Mouse (Mus musculus) heart, embryonic 12.5 days (tissue): ENCODE results near the gene Egfl8. TPM values are rescaled to one million over a fixed set of nuclear protein-coding genes. Genes with fewer than 3 reads are reported as not detected.

Experiments
- ATAC-seq: fragments of 200-750 bp; cut with Nextera tagmentation; 2 replicates; pipeline ENCODE4 v1.8.0; 2017; ENCODE audit warnings: moderate TSS enrichment, moderate library complexity; ENCODE audit not compliant: insufficient number of reproducible peaks, low FRiP score
- H3K27ac ChIP-seq: fragments of 300-500 bp; sonication (generic); 2 replicates; pipeline ENCODE4 v1.5.1; 2016; ENCODE audit warnings: mild to moderate bottlenecking, moderate library complexity; ENCODE audit not compliant: poor library complexity, severe bottlenecking
- H3K27me3 ChIP-seq: fragments of 300-500 bp; sonication (generic); replicated peaks from 2 replicates; pipeline ENCODE4 v1.6.1; 2016; ENCODE audit warnings: mild to moderate bottlenecking, moderate library complexity
- H3K36me3 ChIP-seq: fragments of 300-500 bp; sonication (generic); 2 replicates; pipeline ENCODE4 v1.6.1; 2016; ENCODE audit warnings: mild to moderate bottlenecking, moderate library complexity
- H3K4me1 ChIP-seq: fragments of 300-500 bp; sonication (generic); replicated peaks from 2 replicates; pipeline ENCODE4 v1.6.1; 2016; ENCODE audit warnings: mild to moderate bottlenecking
- H3K4me2 ChIP-seq: fragments of 300-500 bp; sonication (generic); 2 replicates; pipeline ENCODE4 v1.6.1; 2016; ENCODE audit warnings: mild to moderate bottlenecking, moderate library complexity
- H3K4me3 ChIP-seq: fragments of 300-500 bp; sonication (generic); 2 replicates; pipeline ENCODE4 v1.5.1; 2016; ENCODE audit warnings: mild to moderate bottlenecking
- H3K9ac ChIP-seq: fragments of 300-500 bp; sonication (generic); 2 replicates; pipeline ENCODE4 v1.6.1; 2016; ENCODE audit warnings: mild to moderate bottlenecking, moderate library complexity
- H3K9me3 ChIP-seq: fragments of 300-500 bp; sonication (generic); replicated peaks from 2 replicates; pipeline ENCODE4 v1.6.1; 2016; ENCODE audit warnings: mild to moderate bottlenecking, moderate library complexity
- WGBS: fragments of 180-500 bp; shearing (Covaris S2); methylation state at CpG from one replicate; pipeline ENCODE4 v1.1.7; 2016; 5-methylcytosine and 5-hydroxymethylcytosine counted together
- polyA plus RNA-seq: library from polyadenylated mRNA; unstranded; fragments of >200 nt; fragmentation: Nextera tagmentation; extraction: Ambion mirVana; gene quantifications from 2 replicates; pipeline ENCODE4 v1.2.1, GENCODE M21; 2016

The Egfl8 gene
- polyA plus RNA-seq, 1 experiment from 2014 or later = 0.57 TPM

- Histone ChIP-seq H3K4me2 (peak overlapping the region; percentile 92), H3K27ac (no peak overlapping the region), H3K27me3 (no peaks in the 10 kb centered on the region), H3K4me3 (peak overlapping the region; percentile 96; the same call in 1 of the 2 replicates), H3K36me3 (peaks cover 50% of the 10 kb centered on the region), H3K9me3 (no peaks in the 10 kb centered on the region), H3K4me1 (peaks cover 26% of the 10 kb centered on the region), H3K9ac (0 out of 2 replicates have a peak overlapping the region, but pooled peaks have one; percentile 14)
- ATAC-seq = no peak
- 78% methylated on average over 16 of the region's 16 CpGs for WGBS
Observed at GRCm38 (mm10) chr17:34648141-34648890, 32.5 kb upstream of the Egfl8 start.

GRCm38 (mm10) chr17:34646906-34647787 is 31.4 kb upstream of the Egfl8 start, which contains the start of gene Atf6b:
Gene Atf6b (plus strand): TSS chr17:34647146.
- Histone ChIP-seq H3K4me1 (peaks cover 26% of the 10 kb centered on the region), H3K27ac (peak within 1 kb of the TSS; percentile 35; the same call in 1 of the 2 replicates), H3K4me3 (peak within 1 kb of the TSS; percentile 96), H3K9me3 (no peaks in the 10 kb centered on the region), H3K36me3 (peaks cover 39% of the 10 kb centered on the region), H3K9ac (peak within 1 kb of the TSS; percentile 94), H3K4me2 (peak within 1 kb of the TSS; percentile 92), H3K27me3 (no peaks in the 10 kb centered on the region)
- ATAC-seq = peak; percentile 97
- under 1% methylated on average over 66 of the region's 66 CpGs for WGBS

- no peak for ATAC-seq
- Histone ChIP-seq H3K36me3 (peaks cover 27% of the 10 kb centered on the region), H3K9ac (no peak overlapping the region), H3K4me3 (peak overlapping the region; percentile 96; the same call in 1 of the 2 replicates), H3K27me3 (no peaks in the 10 kb centered on the region), H3K27ac (0 out of 2 replicates have a peak overlapping the region, but pooled peaks have one; percentile 2), H3K9me3 (no peaks in the 10 kb centered on the region), H3K4me1 (peaks cover 32% of the 10 kb centered on the region), H3K4me2 (peak overlapping the region; percentile 92)
- 78% methylated on average over 30 of the region's 30 CpGs for WGBS
Observed at GRCm38 (mm10) chr17:34645831-34646511, 30.2 kb upstream of the Egfl8 start.

DNA sequence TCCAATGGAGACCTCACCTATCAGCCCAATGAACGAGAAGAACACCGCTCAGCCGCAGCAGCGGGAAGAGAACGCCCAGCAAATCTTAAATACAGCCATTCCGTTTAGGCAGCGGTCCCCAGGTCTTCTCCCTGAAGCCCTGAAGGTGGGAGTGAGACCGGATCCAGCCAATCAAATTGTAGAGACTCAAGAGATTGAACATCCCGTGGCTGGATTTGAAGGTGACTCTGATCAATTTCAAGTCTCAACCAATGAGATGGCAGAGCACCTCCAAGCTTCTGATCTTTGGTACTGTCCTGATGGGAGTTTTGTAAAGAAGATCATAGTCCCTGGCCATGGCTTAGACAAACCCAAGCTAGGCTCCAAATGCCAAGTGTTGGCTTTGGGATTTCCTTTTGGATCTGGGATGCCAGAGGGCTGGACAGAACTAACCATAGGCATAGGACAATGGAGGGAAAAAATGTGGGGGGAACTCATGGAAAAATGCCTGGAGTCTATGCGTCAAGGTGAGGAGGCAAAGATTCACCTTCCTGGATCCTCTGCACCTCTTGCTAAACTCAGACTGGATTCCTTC is 29.6 kb upstream of the Egfl8 start:
- ATAC-seq = no peak
- H3K4me2 ChIP-seq = peak overlapping the region; percentile 92
- 45% methylated on average over 10 of the region's 10 CpGs for WGBS
- H3K9ac ChIP-seq = peak overlapping the region; percentile 78
- peak overlapping the region; percentile 71; the same call in 1 of the 2 replicates for H3K27ac ChIP-seq
- peaks cover 38% of the 10 kb centered on the region for H3K4me1 ChIP-seq
- peak overlapping the region; percentile 69 for H3K4me3 ChIP-seq
- peaks cover 20% of the 10 kb centered on the region for H3K36me3 ChIP-seq
- no peaks in the 10 kb centered on the region for H3K27me3 ChIP-seq
- H3K9me3 ChIP-seq = no peaks in the 10 kb centered on the region

- Histone ChIP-seq H3K27ac (peak within 1 kb of the TSS; percentile 71), H3K4me3 (peak within 1 kb of the TSS; percentile 69), H3K9ac (peak within 1 kb of the TSS; percentile 78), H3K4me2 (peak within 1 kb of the TSS; percentile 92), H3K36me3 (peaks cover 13% of the 10 kb centered on the region; the same call in 1 of the 2 replicates), H3K4me1 (peaks cover 38% of the 10 kb centered on the region), H3K27me3 (no peaks in the 10 kb centered on the region), H3K9me3 (no peaks in the 10 kb centered on the region)
- ATAC-seq = peak; percentile 78
- 1% methylated on average over 16 of the region's 16 CpGs for WGBS
Observed at GRCm38 (mm10) chr17:34644608-34645007, 28.8 kb upstream of the Egfl8 start, which contains the start of gene Fkbpl. Gene Fkbpl (plus strand): TSS chr17:34644764.

GRCm38 (mm10) chr17:34643944-34644343 is 28.2 kb upstream of the Egfl8 start:
- ATAC-seq = no peak
- Histone ChIP-seq H3K36me3 (peaks cover 6% of the 10 kb centered on the region; the same call in 1 of the 2 replicates), H3K4me1 (peaks cover 38% of the 10 kb centered on the region), H3K4me2 (0 out of 2 replicates have a peak overlapping the region, but pooled peaks have one; percentile 92), H3K4me3 (no peak overlapping the region), H3K9me3 (no peaks in the 10 kb centered on the region), H3K27me3 (no peaks in the 10 kb centered on the region), H3K9ac (no peak overlapping the region), H3K27ac (no peak overlapping the region)
- 78% methylated on average over 10 of the region's 10 CpGs for whole genome bisulfite sequencing

- H3K27ac ChIP-seq = no peak overlapping the region
- H3K36me3 ChIP-seq = peaks cover 5% of the 10 kb centered on the region; the same call in 1 of the 2 replicates
- H3K4me2 ChIP-seq = no peak overlapping the region
- no peak overlapping the region for H3K9ac ChIP-seq
- H3K4me3 ChIP-seq = no peak overlapping the region
- 89% methylated on average over 4 of the region's 4 CpGs for WGBS
- H3K4me1 ChIP-seq = peaks cover 38% of the 10 kb centered on the region
- H3K9me3 ChIP-seq = no peaks in the 10 kb centered on the region
- no peaks in the 10 kb centered on the region for H3K27me3 ChIP-seq
- no peak for ATAC-seq
Observed at GRCm38 (mm10) chr17:34643379-34643778, 27.6 kb upstream of the Egfl8 start.

GRCm38 (mm10) chr17:34641945-34642344 is 26.2 kb upstream of the Egfl8 start:
- peaks cover 8% of the 10 kb centered on the region; the same call in 1 of the 2 replicates for H3K27me3 ChIP-seq
- no peak overlapping the region for H3K9ac ChIP-seq
- H3K4me2 ChIP-seq = no peak overlapping the region
- H3K4me1 ChIP-seq = peaks cover 29% of the 10 kb centered on the region
- 76% methylated on average over 3 of the region's 3 CpGs for WGBS
- no peak overlapping the region for H3K27ac ChIP-seq
- H3K4me3 ChIP-seq = no peak overlapping the region
- H3K36me3 ChIP-seq = peaks cover 5% of the 10 kb centered on the region; the same call in 1 of the 2 replicates
- H3K9me3 ChIP-seq = no peaks in the 10 kb centered on the region
- ATAC-seq = no peak

- 17% methylated on average over 11 of the region's 11 CpGs for WGBS
- no peak overlapping the region for H3K4me3 ChIP-seq
- H3K36me3 ChIP-seq = peaks cover 4% of the 10 kb centered on the region; the same call in 1 of the 2 replicates
- peaks cover 22% of the 10 kb centered on the region for H3K4me1 ChIP-seq
- peaks cover 9% of the 10 kb centered on the region; the same call in 1 of the 2 replicates for H3K27me3 ChIP-seq
- 0 out of 2 replicates have a peak overlapping the region, but pooled peaks have one; percentile 30 for H3K9ac ChIP-seq
- peak overlapping the region; percentile 18; the same call in 1 of the 2 replicates for H3K4me2 ChIP-seq
- H3K27ac ChIP-seq = peak overlapping the region; percentile 71
- no peaks in the 10 kb centered on the region for H3K9me3 ChIP-seq
- ATAC-seq = no peak
Observed at GRCm38 (mm10) chr17:34640778-34641601, 25.2 kb upstream of the Egfl8 start.
